Mouse (Mus musculus) thymus, adult 2 months (tissue): ENCODE results near the gene Bahd1.

Source experiments
- CTCF ChIP-seq: fragments of 200-500 bp; IDR thresholded peaks from 2 replicates; pipeline ENCODE4 v1.5.1; 2012; ENCODE audit warnings: mild to moderate bottlenecking, control low read depth, low read length, moderate library complexity, borderline replicate concordance; ENCODE audit not compliant: control insufficient read depth, poor library complexity, insufficient read depth; ENCODE audit errors: extremely low read depth
- POLR2A ChIP-seq: fragments of 200-500 bp; IDR thresholded peaks from 2 replicates; pipeline ENCODE4 v1.6.1; 2012; ENCODE audit warnings: mild to moderate bottlenecking, low read length, control low read depth, moderate library complexity; ENCODE audit not compliant: control insufficient read depth, poor library complexity, insufficient read depth; ENCODE audit errors: extremely low read depth

GRCm38 (mm10) chr2:118943232-118943631, 43.1 kb downstream of the Bahd1 start:
- TF ChIP-seq CTCF (no peak), POLR2A (no peak)
